In the genomic region with DNA sequence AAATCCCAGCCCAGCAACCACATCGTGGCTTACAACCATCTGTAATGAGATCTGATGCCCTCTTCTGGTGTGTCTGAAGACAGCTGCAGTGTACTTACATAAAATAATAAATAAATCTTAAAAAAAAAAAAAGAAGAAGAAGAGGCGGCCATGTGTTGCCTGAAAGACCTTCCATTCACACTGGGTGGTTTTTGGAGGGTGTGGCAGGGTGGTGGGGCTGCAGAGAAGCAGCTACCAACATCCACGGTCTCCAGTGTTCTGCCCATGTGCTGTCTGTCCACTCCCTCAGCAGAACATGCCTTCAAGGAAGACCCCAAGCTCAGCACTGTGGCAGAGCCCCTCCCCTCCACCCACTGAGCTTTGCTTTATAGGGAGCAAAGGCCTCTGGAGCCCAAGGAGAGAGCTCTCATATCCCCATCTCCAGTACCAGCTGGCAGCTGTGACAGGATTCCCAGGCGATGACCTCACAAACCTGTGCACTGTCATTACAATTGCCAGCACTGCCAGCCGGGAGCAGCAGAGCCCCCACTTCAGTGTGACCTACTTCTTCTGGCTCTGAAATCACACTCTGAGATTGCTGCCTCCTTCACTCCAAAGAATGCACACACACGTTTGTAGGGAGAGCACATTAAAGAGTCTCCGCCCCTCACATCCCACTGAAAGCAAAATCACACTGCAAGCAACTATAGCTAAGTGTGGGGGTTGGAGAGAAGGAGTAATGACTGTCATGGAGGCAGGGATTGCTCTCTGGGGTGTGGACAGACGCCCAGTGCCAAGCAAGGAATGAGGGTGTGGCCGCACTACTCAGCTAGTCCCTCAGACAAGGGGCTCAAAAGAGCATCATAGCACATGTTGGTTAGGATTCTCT, we compare ENCODE assay signal across 8 mouse cellular contexts.
DNase-seq lines count a peak whose midpoint lies in the region; ATAC-seq lines count a peak whose summit lies in the region.

No protein-coding gene starts in this region.

- H3K27me3 ChIP-seq in lung, embryonic 16.5 days (ENCODE audit: control insufficient read depth, insufficient read depth, low read depth, low read length): no peaks in the 10 kb centered on the region
- H3K27me3 ChIP-seq in midbrain, embryonic 11.5 days (ENCODE audit: control insufficient read depth, insufficient read depth, low read length): no peaks in the 10 kb centered on the region

- H3K9me3 ChIP-seq in lung, embryonic 16.5 days (ENCODE audit: control insufficient read depth, low read length): no peaks in the 10 kb centered on the region
- H3K9me3 ChIP-seq in midbrain, embryonic 11.5 days (ENCODE audit: control insufficient read depth, low read length): no peaks in the 10 kb centered on the region

- H3K4me3 ChIP-seq in lung, embryonic 16.5 days (ENCODE audit: low read length): no peak overlapping the region
- no peak overlapping the region for H3K4me3 ChIP-seq in midbrain, embryonic 11.5 days (ENCODE audit: low read depth, low read length)

- peak; percentile 50 for ATAC-seq in lung, embryonic 16.5 days (ENCODE audit: low read depth)
- ATAC-seq in midbrain, embryonic 11.5 days (ENCODE audit: low FRiP score): peak; percentile 35; the same call in 1 of the 2 replicates

- WGBS in lung, embryonic 16.5 days: 47% methylated on average over 9 of the region's 9 CpGs
- 76% methylated on average over 9 of the region's 9 CpGs for WGBS in midbrain, embryonic 11.5 days

- no peak overlapping the region for H3K27ac ChIP-seq in lung, embryonic 16.5 days (ENCODE audit: low read length)
- H3K27ac ChIP-seq in midbrain, embryonic 11.5 days (ENCODE audit: low read depth, low read length): no peak overlapping the region

- H3K36me3 ChIP-seq in lung, embryonic 16.5 days (ENCODE audit: control insufficient read depth, insufficient read depth, low read length): no peaks in the 10 kb centered on the region
- no peaks in the 10 kb centered on the region for H3K36me3 ChIP-seq in midbrain, embryonic 11.5 days (ENCODE audit: control insufficient read depth, insufficient read depth, low read length)

- H3K4me2 ChIP-seq in lung, embryonic 16.5 days (ENCODE audit: low read depth, low read length): no peak overlapping the region
- no peak overlapping the region for H3K4me2 ChIP-seq in midbrain, embryonic 11.5 days

- H3K4me1 ChIP-seq in lung, embryonic 16.5 days (replicated peaks; ENCODE audit: control insufficient read depth, insufficient read depth, low read length): peaks cover 5% of the 10 kb centered on the region; the same call in 1 of the 2 replicates
- H3K4me1 ChIP-seq in midbrain, embryonic 11.5 days (ENCODE audit: control insufficient read depth, insufficient read depth, low read length): no peaks in the 10 kb centered on the region

- peak; percentile 69 to 70 for DNase-seq in adrenal gland, adult (ENCODE audit: inconsistent age in 2 of 2, low spot score in 1 of 2)
- no peak for DNase-seq in adrenal gland, adult 8-10 months
- no peak for DNase-seq in lung, postnatal 25 days (ENCODE audit: low spot score)
- peak; percentile 65 for DNase-seq in heart, postnatal 4 days
- peak; percentile 59 for DNase-seq in midbrain, embryonic 11.5 days (ENCODE audit: low spot score, missing footprints)
- DNase-seq in testis, postnatal 14 days (ENCODE audit: low spot score): no peak
- no peak for DNase-seq in spleen, adult 18-20 months

- no peak overlapping the region for H3K9ac ChIP-seq in lung, embryonic 16.5 days (ENCODE audit: low read length)
- H3K9ac ChIP-seq in midbrain, embryonic 11.5 days (ENCODE audit: low read length): no peak overlapping the region

Comparison
In these comparisons a context has a peak if more than half of its experiments do, and no peak if none do; other contexts are left out.
1. DNase-seq: peak in adrenal gland, adult (2 of 2), heart, postnatal 4 days (single experiment) and midbrain, embryonic 11.5 days (single experiment); none in adrenal gland, adult 8-10 months (single experiment), lung, postnatal 25 days (single experiment), testis, postnatal 14 days (single experiment) and spleen, adult 18-20 months (0 of 2).